Mouse (Mus musculus): ENCODE results near the gene Socs3.

DNA sequence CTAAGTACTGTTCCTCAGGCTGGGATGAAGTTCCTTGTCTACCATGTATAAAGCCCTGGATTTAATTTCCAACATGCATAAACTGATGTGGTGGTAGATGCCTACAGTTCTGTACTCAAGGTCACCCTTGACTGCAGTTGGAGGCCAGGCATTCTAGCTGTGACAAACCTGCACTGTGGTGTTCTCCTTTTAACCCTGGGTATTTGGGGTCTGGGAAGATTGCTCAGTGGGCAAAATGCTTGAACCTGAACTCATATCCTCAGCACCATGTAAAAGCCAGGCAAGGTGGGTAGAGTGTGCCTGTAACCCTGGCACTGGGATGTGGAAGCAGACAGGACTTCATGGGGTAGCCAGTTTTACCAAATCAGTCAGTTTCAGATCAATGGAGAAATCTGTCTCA is 9.2 kb downstream of the Socs3 start:
- TF ChIP-seq CTCF (IDR thresholded peaks at IDR 0.05; ENCODE audit: insufficient read depth, low read depth, low read length) (no peak), POLR2A (IDR thresholded peaks at IDR 0.05; ENCODE audit: insufficient read depth, low read depth, low read length) (no peak)
